Mouse (Mus musculus) forebrain, embryonic 12.5 days (tissue): Measurements from ENCODE around the gene Acp7. TPM values are rescaled to one million over a fixed set of nuclear protein-coding genes. Genes with fewer than 3 reads are reported as not detected.
"Not testable (repeated sequence)": the region's sequence is repeated elsewhere in the genome, so short reads cannot be mapped to it uniquely, and the experiment has no call there.

Experiments
- ATAC-seq: fragments of 200-750 bp; cut with Nextera tagmentation; 2 replicates; pipeline ENCODE4 v1.8.0; 2017; ENCODE audit warnings: moderate TSS enrichment; ENCODE audit not compliant: low FRiP score
- H3K27ac ChIP-seq: fragments of 300-500 bp; sonication (generic); 2 replicates; pipeline ENCODE4 v1.5.1; 2016; ENCODE audit warnings: mild to moderate bottlenecking
- H3K27me3 ChIP-seq: fragments of 300-500 bp; sonication (generic); 2 replicates; pipeline ENCODE4 v1.6.1; 2016; ENCODE audit warnings: mild to moderate bottlenecking
- H3K36me3 ChIP-seq: fragments of 300-500 bp; sonication (generic); replicated peaks from 2 replicates; pipeline ENCODE4 v1.6.1; 2016; ENCODE audit warnings: mild to moderate bottlenecking
- H3K4me1 ChIP-seq: fragments of 300-500 bp; sonication (generic); 2 replicates; pipeline ENCODE4 v1.6.1; 2016
- H3K4me2 ChIP-seq: fragments of 300-500 bp; sonication (generic); 2 replicates; pipeline ENCODE4 v1.6.1; 2016; ENCODE audit warnings: mild to moderate bottlenecking, moderate library complexity
- H3K4me3 ChIP-seq: fragments of 300-500 bp; sonication (generic); replicated peaks from 2 replicates; pipeline ENCODE4 v1.5.1; 2016; ENCODE audit warnings: mild to moderate bottlenecking
- H3K9ac ChIP-seq: fragments of 300-500 bp; sonication (generic); 2 replicates; pipeline ENCODE4 v1.6.1; 2016; ENCODE audit warnings: mild to moderate bottlenecking
- H3K9me3 ChIP-seq: fragments of 300-500 bp; sonication (generic); 2 replicates; pipeline ENCODE4 v1.6.1; 2016
- WGBS: fragments of 180-500 bp; shearing (Covaris S2); methylation state at CpG from one replicate; pipeline ENCODE4 v1.1.7; 2016; 5-methylcytosine and 5-hydroxymethylcytosine counted together
- polyA plus RNA-seq: library from polyadenylated mRNA; unstranded; fragments of >200 nt; fragmentation: Nextera tagmentation; extraction: Ambion mirVana; gene quantifications from 2 replicates; pipeline ENCODE4 v1.2.1, GENCODE M21; 2016

Gene Acp7
- polyA plus RNA-seq, 1 experiment from 2014 or later: not detected

DNA sequence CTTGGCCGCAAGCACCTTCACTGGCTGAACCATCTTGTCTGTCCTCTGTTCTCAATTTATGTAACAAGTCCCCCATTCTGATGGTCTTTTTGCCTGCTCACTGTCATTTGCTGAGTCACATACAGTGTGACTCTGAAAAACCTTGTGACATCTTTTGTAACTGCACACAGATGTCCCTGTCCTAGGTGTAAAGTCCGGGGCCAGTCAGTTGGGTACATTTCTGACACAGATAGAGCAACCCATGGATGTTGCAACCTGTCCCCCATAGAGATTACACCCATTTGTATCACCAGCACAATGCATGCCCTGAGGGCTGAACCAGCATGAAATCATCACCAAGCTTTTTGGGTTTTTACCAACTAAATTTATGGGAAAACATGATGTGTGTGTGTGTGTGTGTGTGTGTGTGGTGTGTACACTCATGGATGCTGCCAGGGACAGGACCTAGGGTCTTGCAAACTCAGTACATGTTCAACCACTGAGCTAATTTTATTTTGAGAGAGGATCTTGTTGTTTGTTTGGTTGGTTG, 14.9 kb upstream of the Acp7 start:
- H3K4me1 ChIP-seq: peaks cover 4% of the 10 kb centered on the region; the same call in 1 of the 2 replicates
- no peak for ATAC-seq
- H3K9ac ChIP-seq: no peak overlapping the region
- no peak overlapping the region for H3K4me2 ChIP-seq
- no peaks in the 10 kb centered on the region for H3K36me3 ChIP-seq
- H3K9me3 ChIP-seq: no peaks in the 10 kb centered on the region
- no peak overlapping the region for H3K27ac ChIP-seq
- no peaks in the 10 kb centered on the region; the same call in 1 of the 2 replicates for H3K27me3 ChIP-seq
- H3K4me3 ChIP-seq: no peak overlapping the region
- WGBS: 90% methylated on average over 2 of the region's 2 CpGs

DNA sequence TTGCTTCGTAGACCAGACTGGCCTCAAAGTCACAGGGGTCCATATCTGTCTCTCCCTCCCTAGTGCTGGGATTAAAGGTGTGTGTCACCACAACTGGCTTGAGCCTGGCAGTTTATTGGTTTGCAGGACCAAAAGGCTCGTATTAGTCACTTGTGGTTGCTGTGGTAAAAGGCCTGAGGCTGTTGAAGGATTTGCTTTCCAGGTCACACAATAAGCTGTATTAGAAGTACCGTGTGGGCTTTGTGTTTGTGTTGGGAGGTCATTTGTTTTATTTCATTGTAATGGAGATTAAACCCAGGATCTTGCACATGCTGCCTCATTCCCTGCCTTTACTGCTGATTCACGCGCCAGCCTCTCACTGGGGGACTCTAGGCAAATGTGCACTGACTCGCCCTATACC, 14.2 kb upstream of the Acp7 start:
- Histone ChIP-seq H3K4me2 (no peak overlapping the region), H3K27ac (no peak overlapping the region), H3K4me1 (peaks cover 4% of the 10 kb centered on the region; the same call in 1 of the 2 replicates), H3K9ac (no peak overlapping the region), H3K4me3 (no peak overlapping the region), H3K36me3 (no peaks in the 10 kb centered on the region), H3K9me3 (no peaks in the 10 kb centered on the region), H3K27me3 (no peaks in the 10 kb centered on the region; the same call in 1 of the 2 replicates)
- ATAC-seq: no peak
- WGBS: 23% methylated on average over 6 of the region's 6 CpGs

DNA sequence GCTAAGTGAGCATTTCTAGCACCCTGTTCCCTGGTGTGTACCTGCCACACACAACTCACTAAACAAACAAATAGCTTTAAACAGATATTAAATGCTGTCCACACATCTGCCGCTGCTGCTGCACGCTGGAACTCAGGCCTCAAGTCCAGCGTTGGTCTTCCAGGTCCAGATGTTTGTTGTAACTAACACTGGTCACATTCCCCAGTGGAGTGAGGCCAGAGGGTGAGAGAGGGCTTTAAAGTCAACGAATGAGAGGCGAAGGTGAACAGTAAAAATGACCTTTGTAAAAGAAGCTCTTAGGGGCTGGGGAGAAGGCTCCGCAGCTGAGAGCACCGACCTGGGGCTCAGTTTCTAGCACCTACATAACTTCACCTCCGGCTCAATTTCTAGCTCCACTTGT, 10.4 kb upstream of the Acp7 start:
- no peak overlapping the region for H3K9ac ChIP-seq
- H3K27me3 ChIP-seq: no peaks in the 10 kb centered on the region; the same call in 1 of the 2 replicates
- H3K27ac ChIP-seq: no peak overlapping the region
- H3K36me3 ChIP-seq: no peaks in the 10 kb centered on the region
- H3K9me3 ChIP-seq: no peaks in the 10 kb centered on the region
- no peak overlapping the region for H3K4me2 ChIP-seq
- ATAC-seq: no peak
- WGBS: 86% methylated on average over 8 of the region's 8 CpGs
- no peak overlapping the region for H3K4me3 ChIP-seq
- H3K4me1 ChIP-seq: peaks cover 4% of the 10 kb centered on the region; the same call in 1 of the 2 replicates

GRCm38 (mm10) chr7:28637511-28637910, 6.4 kb upstream of the Acp7 start:
- Histone ChIP-seq H3K9ac (no peak overlapping the region), H3K27ac (no peak overlapping the region), H3K27me3 (peaks cover 7% of the 10 kb centered on the region; the same call in 1 of the 2 replicates), H3K4me1 (no peaks in the 10 kb centered on the region), H3K4me2 (no peak overlapping the region), H3K9me3 (no peaks in the 10 kb centered on the region), H3K4me3 (no peak overlapping the region), H3K36me3 (no peaks in the 10 kb centered on the region)
- ATAC-seq: no peak
- 34% methylated on average over 8 of the region's 8 CpGs for WGBS

GRCm38 (mm10) chr7:28634128-28634527, 3.0 kb upstream of the Acp7 start:
- H3K36me3 ChIP-seq: no peaks in the 10 kb centered on the region
- H3K9ac ChIP-seq: no peak overlapping the region
- no peak overlapping the region for H3K4me2 ChIP-seq
- peaks cover 7% of the 10 kb centered on the region; the same call in 1 of the 2 replicates for H3K4me1 ChIP-seq
- no peak overlapping the region for H3K27ac ChIP-seq
- 78% methylated on average over 4 of the region's 4 CpGs for WGBS
- ATAC-seq: no peak
- H3K4me3 ChIP-seq: no peak overlapping the region
- H3K27me3 ChIP-seq: peaks cover 39% of the 10 kb centered on the region
- H3K9me3 ChIP-seq: no peaks in the 10 kb centered on the region

- WGBS: 88% methylated on average over 5 of the region's 5 CpGs
- Histone ChIP-seq H3K27ac (no peak overlapping the region), H3K9me3 (no peaks in the 10 kb centered on the region), H3K36me3 (no peaks in the 10 kb centered on the region), H3K4me2 (no peak overlapping the region), H3K4me3 (no peak overlapping the region), H3K4me1 (no peaks in the 10 kb centered on the region), H3K9ac (no peak overlapping the region), H3K27me3 (peaks cover 22% of the 10 kb centered on the region)
- ATAC-seq: no peak
Measured at GRCm38 (mm10) chr7:28624791-28625190, 6.3 kb downstream of the Acp7 start.

DNA sequence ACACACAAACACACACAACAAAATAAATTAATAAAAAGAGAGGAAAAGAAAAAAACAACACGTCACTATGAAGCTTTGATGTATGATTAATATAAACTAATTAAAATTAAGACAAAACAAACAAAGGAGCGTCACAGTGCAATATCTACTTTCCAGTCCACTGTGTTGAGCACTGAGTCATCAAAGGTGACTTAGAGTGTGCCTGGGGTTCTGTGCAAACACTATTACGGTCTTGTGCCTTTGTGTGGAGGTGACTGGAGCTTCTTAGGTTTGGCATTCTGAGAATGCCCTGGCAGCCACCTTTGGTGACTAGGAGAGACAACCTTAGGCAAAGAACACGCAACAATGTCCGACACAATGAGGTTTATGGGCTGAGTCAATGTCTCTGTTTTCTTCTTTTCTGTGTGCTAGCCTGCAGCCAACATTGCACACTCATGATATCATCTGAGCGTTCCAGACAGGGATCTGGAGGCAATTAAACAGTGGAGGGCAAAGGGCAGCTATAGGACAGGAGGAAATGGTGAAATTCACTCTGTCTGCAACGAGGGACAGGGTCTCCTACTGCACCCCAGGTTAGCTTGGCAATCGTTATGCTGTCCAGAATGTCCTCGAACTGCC, 11.9 kb downstream of the Acp7 start:
- Histone ChIP-seq H3K27ac (no peak overlapping the region), H3K4me1 (no peaks in the 10 kb centered on the region), H3K4me3 (no peak overlapping the region), H3K27me3 (no peaks in the 10 kb centered on the region), H3K36me3 (no peaks in the 10 kb centered on the region), H3K9ac (no peak overlapping the region), H3K4me2 (no peak overlapping the region), H3K9me3 (no peaks in the 10 kb centered on the region)
- ATAC-seq: no peak
- WGBS: 72% methylated on average over 9 of the region's 9 CpGs

- no peaks in the 10 kb centered on the region for H3K9me3 ChIP-seq
- H3K36me3 ChIP-seq: no peaks in the 10 kb centered on the region
- no peak overlapping the region for H3K27ac ChIP-seq
- 90% methylated on average over 8 of the region's 8 CpGs for WGBS
- H3K27me3 ChIP-seq: peaks cover 4% of the 10 kb centered on the region; the same call in 1 of the 2 replicates
- no peak overlapping the region for H3K4me2 ChIP-seq
- no peak overlapping the region for H3K4me3 ChIP-seq
- H3K9ac ChIP-seq: no peak overlapping the region
- no peak for ATAC-seq
- H3K4me1 ChIP-seq: no peaks in the 10 kb centered on the region
Measured at GRCm38 (mm10) chr7:28605951-28606350, 25.2 kb downstream of the Acp7 start.

DNA sequence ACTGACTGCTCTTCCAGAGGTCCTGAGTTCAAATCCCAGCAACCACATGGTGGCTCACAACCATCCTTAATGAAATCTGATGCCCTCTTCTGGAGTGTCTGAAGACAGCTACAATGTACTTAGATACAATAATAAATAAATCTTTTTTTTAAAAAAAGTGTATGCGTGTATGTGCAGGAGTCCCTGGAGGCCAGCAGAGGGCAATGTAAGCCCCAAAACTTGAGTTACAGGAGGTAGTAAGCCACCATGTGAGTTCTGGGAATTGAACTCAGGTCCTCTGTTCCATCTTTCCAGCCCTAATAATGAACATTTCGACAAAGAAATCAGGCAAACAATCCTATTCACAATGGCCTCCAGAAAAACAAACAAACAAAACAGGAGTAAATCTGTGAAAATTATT, 27.3 kb downstream of the Acp7 start:
- not testable (repeated sequence) for H3K27ac ChIP-seq, H3K4me3 ChIP-seq, ATAC-seq, H3K4me1 ChIP-seq, H3K4me2 ChIP-seq, H3K9ac ChIP-seq, H3K27me3 ChIP-seq, H3K9me3 ChIP-seq, H3K36me3 ChIP-seq
- 81% methylated on average over 2 of the region's 2 CpGs for WGBS

- H3K4me2 ChIP-seq: no peak overlapping the region
- WGBS: 78% methylated on average over 5 of the region's 5 CpGs
- peaks cover 4% of the 10 kb centered on the region; the same call in 1 of the 2 replicates for H3K27me3 ChIP-seq
- no peaks in the 10 kb centered on the region for H3K4me1 ChIP-seq
- no peaks in the 10 kb centered on the region for H3K36me3 ChIP-seq
- no peaks in the 10 kb centered on the region for H3K9me3 ChIP-seq
- H3K9ac ChIP-seq: no peak overlapping the region
- ATAC-seq: no peak
- no peak overlapping the region for H3K4me3 ChIP-seq
- H3K27ac ChIP-seq: no peak overlapping the region
Measured at GRCm38 (mm10) chr7:28603136-28603535, 28.0 kb downstream of the Acp7 start.

GRCm38 (mm10) chr7:28601668-28602067, 29.5 kb downstream of the Acp7 start:
- no peaks in the 10 kb centered on the region for H3K9me3 ChIP-seq
- no peak overlapping the region for H3K9ac ChIP-seq
- 32% methylated on average over 7 of the region's 7 CpGs for WGBS
- no peak overlapping the region for H3K4me3 ChIP-seq
- ATAC-seq: no peak
- peaks cover 9% of the 10 kb centered on the region for H3K4me1 ChIP-seq
- no peak overlapping the region for H3K4me2 ChIP-seq
- peaks cover 4% of the 10 kb centered on the region; the same call in 1 of the 2 replicates for H3K27me3 ChIP-seq
- H3K36me3 ChIP-seq: no peaks in the 10 kb centered on the region
- no peak overlapping the region for H3K27ac ChIP-seq

GRCm38 (mm10) chr7:28601029-28601428, 30.1 kb downstream of the Acp7 start:
- Histone ChIP-seq H3K4me3 (no peak overlapping the region), H3K27me3 (peaks cover 4% of the 10 kb centered on the region; the same call in 1 of the 2 replicates), H3K4me1 (peaks cover 15% of the 10 kb centered on the region), H3K9me3 (no peaks in the 10 kb centered on the region), H3K9ac (no peak overlapping the region), H3K4me2 (no peak overlapping the region), H3K27ac (no peak overlapping the region), H3K36me3 (no peaks in the 10 kb centered on the region)
- WGBS: 14% methylated on average over 11 of the region's 11 CpGs
- no peak for ATAC-seq

DNA sequence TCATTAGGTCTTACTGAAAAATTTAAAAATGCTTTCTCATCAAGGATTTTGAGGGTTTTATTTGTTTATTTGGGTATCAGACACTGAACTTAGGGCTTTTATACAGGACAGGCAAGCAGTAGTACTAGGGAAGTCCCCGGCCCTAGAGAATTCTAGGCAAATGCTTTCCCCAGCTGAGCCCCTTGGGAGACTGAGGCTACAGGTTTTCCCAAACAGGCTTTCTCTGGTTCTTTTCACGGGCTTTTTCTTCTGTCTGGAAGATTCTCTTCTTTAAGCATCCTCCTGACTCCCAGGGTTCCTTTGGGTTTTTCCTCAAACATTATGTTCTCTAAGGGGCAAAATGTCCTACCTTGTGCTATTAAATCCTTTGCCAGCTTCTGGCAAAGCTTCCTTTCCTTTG, 32.2 kb downstream of the Acp7 start:
- 0 out of 2 replicates have a peak overlapping the region, but pooled peaks have one; percentile 15 for H3K27ac ChIP-seq
- H3K27me3 ChIP-seq: no peaks in the 10 kb centered on the region
- no peaks in the 10 kb centered on the region; the same call in 1 of the 2 replicates for H3K36me3 ChIP-seq
- no peak overlapping the region for H3K4me2 ChIP-seq
- no peak overlapping the region for H3K9ac ChIP-seq
- no peak overlapping the region for H3K4me3 ChIP-seq
- ATAC-seq: no peak
- H3K9me3 ChIP-seq: no peaks in the 10 kb centered on the region
- H3K4me1 ChIP-seq: peaks cover 24% of the 10 kb centered on the region
- WGBS: 70% methylated on average over 2 of the region's 2 CpGs
